Mouse (Mus musculus) kidney, adult 9 months (tissue): ENCODE measurements around the gene Ndufab1.

Experiments
- DNase-seq: peaks from one replicate; pipeline ENCODE4 v3.0.0; 2022

Gene Ndufab1

DNA sequence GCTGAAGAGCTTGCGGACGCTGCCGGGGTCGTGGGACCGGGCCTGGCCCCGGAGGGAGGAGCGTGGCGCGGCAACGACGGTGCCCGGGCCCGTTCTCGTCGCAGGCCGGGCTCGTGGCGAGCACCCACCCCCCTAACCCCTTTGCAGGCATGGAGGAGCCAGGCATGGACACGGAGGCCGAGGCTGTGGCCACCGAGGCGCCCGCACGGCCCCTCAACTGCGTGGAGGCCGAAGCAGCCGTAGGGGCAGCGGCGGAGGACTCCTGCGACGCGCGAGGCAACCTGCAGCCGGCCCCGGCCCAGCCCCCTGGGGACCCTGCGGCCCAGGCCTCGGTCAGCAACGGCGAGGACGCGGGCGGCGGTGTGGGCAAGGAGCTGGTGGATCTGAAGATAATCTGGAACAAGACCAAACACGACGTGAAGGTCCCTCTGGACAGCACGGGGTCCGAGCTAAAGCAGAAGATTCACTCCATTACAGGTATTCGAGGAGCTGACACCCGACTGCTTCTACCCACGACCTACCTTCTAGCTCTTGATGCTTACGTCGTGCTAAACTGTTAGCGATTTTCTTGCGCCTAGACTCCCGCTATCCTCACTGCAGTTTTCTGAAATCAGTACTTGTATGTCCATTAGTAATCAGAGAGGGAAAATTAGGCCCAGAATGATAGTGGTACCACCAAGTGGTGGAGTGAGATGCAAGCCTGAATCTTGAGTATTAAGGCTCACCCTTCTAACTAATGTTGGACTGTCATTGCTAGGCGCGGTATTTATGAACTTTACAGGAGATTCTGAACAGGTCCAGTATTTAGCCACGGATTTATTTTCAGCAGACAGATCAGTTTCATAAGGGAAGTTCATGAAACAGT, 33.9 kb downstream of the Ndufab1 start:
- DNase-seq, result peak; percentile 39

DNA sequence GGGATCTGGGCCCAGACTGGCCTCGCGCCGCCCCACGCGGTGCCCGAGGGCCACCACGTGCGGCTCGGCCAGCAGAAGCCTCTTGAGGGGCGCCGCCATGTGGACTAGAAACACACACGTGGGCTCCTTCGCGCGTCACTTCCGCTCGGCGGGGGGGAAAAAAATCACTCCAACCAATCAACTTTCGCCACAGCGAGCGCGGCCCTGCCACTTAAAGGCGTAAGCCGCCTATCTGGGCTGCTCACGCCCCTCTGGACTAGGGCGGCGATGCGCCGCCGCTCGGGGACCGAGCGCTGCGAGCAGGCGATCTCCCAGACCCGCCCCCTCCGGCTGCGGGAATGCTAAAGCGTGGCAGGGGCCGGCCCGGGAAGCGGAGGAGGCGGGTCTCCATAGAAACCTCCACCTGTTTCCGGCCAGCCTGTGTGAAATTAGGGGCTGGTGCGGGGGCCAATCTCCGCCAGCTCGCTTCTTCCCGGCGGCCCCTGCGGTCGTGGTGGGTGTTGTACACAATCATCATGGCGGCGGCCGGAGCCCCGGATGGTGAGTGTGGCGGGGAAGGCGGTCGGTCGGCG, 34.7 kb downstream of the Ndufab1 start, which contains the start of the genes Ubfd1 and Ears2:
Gene Ubfd1 (plus strand): TSS at position 231 of the 572 bp plus-strand sequence.
Gene Ears2 (minus strand): TSS at position 319 of the 572 bp plus-strand sequence.
- peak; percentile 98 for DNase-seq

DNA sequence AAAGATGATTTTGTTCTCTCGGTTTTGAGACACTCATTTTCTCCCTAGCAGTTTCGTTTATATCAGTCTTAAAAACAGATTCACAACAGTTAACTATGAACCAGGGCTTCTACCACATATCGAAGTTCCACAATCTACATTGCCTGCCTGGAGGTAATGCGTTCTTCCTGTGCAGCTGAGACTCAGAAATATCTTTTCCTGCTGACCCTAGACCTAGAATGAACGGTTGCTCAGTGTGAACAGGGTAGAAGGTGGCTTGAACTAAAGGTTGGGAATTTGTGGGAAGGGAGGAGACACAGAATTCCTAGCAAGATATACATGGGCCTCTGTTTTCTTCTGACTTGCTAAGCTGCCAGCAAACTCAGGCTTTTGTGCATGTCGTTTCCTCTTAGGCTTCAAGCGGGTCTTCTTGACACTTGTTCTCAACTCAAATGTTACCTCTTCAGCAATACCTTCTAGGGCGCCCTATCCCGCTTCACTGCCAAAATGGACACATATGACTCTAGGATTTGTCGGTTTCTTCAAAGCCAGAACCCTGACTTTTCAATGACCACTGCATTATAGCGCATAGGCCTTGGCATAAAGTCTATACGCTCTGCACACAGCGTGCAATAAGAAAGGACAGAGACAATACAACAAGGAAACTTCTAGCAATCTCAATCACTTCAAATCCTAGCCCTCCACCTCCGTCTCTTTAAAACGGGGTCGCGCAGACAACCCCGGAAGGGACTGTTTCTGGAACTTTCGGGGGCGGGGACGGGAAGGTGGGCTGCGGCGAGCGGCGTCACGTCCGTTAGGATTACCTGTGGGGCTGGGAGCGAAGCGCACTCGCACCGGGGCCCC, 35.4 kb downstream of the Ndufab1 start:
- DNase-seq, result no peak

DNA sequence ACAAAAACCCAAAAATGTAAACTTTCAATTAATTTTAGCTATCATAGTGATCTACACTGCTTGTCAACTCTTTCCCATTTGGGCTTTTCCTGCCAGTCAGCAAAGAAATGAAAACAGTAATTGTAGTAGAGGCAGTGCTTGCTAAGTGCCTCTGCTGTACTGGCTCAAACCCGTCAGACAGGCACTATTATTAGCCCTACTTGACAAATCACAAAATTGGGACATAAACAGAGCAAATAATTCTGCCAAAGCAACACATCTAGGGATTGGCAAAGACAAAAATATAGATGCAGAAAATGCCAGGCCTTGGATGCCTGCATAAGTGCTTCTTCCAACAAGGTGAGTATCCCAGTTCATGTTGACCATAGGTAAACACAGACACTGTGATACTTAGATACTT, 36.0 kb downstream of the Ndufab1 start:
- no peak for DNase-seq

DNA sequence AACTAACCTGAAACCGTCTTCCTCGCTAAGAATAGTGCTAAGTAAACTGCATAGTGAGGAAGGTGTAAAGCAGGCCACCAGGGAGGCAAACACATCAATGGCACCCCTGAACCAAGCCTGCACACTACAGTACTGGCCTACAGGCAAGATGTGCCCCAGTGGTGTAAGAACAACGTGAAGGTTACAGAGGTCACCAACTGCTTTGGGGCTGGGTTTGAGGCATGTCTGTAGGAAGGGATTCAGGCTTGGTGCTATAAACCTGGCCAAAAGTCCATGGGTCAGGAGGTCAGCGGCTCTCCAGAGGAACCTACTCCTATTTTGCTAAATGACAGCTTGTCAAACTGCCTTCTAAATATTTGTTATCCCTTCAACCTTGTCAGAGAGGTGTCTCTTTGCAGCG, 45.1 kb downstream of the Ndufab1 start:
- no peak for DNase-seq

DNA sequence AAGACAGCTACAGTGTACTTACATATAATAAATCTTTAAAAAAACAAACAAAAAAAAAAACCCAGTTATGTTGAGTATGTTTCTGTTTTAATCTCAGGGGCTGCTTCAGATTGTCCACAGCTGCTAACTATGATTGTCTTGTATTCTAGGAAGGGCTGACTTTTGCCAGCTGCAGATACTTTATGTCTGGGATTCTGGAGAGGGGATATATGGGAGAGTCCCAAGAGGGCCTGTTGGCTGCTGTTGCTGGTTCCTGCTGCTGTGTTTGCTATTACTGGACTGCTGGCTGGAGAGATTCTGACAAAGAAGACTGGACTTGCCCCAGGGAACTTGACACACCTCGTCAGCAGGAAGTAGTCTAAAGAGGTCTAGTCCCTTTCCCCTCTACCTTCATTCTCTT, 50.9 kb downstream of the Ndufab1 start:
- no peak for DNase-seq

DNA sequence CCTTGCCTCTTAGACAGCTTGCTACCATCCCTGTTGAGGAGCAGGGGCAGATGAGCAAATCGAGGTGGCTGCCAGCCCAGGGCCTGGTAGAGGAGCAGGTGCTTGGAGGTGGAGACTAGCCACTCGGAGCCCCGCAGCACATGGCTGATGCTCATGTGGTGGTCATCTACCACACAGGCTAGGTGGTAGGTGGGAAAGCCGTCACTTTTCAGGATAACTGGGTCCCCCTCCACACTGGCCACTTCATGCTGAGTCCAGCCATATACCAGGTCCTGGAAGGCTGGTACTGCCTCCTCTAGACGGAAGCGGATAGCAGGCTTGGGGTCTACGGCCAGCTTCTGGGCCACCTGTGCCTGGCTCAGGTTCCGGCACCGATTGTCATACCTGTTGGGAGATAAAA, 53.5 kb downstream of the Ndufab1 start:
- DNase-seq, result no peak

DNA sequence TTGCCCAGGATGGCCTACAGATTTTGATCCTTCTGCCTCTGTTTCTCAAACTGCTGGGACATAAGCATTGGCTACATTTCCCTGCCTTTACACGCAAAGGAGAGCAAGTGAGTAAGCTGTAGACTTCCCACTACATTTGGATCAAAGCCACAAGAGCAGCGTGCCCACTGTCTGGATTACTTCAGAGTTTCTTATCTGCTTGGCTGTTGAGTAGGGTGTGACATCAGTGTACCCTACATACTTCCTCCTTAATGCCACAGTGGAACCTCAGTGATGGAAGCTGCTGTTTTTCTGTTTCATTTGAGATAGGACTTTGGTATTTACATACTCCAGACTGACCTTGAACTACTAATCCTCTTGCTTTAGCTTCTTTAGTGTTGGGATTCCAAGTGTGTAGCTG, 54.9 kb downstream of the Ndufab1 start:
- no peak for DNase-seq

DNA sequence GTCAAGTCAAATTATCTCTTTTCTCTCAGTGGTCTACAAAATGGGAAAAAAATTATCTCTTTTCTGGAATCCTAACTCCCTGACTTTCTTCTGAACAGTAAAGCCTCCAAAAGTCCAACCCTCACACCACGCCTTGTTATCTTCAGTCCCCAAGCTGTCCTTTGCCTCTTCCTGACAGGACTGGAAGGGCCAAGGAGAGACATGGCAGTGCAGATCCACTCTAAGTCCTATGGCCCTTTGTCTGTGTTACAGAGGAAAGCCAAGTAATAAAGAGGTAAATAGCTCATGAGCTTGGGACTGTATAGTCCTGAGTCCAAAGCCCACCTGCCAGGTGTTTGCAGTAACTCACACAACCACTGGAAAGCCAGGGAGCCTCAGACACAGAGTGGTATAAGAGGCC, 56.0 kb downstream of the Ndufab1 start:
- no peak for DNase-seq

DNA sequence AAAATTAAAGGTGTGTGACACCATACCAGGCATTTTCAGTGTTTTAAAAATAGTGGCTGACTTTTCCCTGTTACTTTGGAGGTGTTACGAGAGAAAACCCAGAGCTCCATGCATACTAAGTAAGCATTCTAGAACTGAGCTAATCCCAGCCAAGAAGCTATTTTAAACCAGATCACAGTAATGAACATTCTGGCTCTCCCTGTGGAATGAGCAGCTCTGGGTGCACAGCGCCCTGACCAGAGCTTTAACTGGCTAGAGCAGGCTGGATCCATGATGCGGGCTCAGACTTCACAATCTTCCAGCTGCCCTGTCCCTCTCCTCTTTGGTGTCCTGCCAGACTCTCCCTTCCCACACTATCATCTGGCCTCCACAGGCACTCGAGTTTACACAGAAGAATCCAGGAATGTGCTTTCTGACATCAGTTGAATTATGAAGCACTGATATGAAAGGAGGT, 56.5 kb downstream of the Ndufab1 start:
- DNase-seq, result peak; percentile 27

DNA sequence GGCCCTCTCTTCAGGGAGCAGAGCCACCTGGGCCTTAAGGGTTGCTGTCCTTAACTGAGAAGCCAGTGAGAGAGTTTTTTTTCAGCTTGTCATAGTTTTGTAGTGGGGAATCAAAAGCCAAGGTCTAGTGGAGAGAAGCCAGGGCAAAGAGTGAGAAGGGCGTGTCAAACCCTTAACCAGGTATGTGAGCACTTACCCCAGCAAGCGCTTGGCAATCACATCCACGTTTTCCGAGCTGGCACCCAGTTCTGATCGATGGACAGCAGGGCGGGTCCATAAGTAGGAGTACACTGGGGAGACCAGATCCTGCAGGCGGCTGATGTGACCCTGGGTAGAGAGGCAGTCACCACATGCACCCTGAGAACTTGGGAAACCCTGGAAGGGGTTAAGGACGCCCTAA, 57.6 kb downstream of the Ndufab1 start:
- no peak for DNase-seq
